22 mouse cellular contexts compared by ENCODE assay signal in the genomic region with DNA sequence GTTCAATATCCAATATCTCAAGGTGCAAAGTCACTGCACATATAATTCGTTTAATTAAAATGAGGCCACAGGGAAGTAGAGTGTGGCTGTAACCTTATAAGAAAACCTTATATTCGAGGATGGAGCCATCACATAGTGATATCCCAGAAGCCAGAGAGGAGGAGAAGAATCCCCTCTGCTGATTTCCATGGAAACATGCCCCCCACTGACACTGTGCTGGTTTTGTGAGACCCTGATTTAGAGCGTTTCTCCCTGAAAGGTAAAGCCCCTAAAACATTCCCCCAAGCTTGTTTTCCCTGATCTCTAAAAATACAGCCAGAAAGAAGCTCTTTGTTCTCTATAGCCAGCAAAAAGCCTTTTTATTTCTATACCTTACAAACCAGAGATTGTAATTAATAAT. TPM values are rescaled to one million over a fixed set of nuclear protein-coding genes. Genes with fewer than 3 reads are reported as not detected.
DNase-seq lines count a peak whose midpoint lies in the region; ATAC-seq lines count a peak whose summit lies in the region.
"Had no signal": no experiment of that assay in that cellular context is flagged by ENCODE, and none has a peak within 500 bp of the region (broad histone marks: within the 10 kb centered on the region; RNA-seq: fewer than 3 reads in every experiment).

No protein-coding gene starts in this region.

- no peaks in the 10 kb centered on the region for H3K27me3 ChIP-seq in intestine, embryonic 14.5 days (replicated peaks; ENCODE audit: control insufficient read depth, insufficient read depth, low read length)
- H3K27me3 ChIP-seq in intestine, embryonic 16.5 days (replicated peaks; ENCODE audit: control insufficient read depth, insufficient read depth, low read length), result no peaks in the 10 kb centered on the region
- no peaks in the 10 kb centered on the region for H3K27me3 ChIP-seq in midbrain, embryonic 15.5 days (replicated peaks)
- peaks cover 9% of the 10 kb centered on the region; the same call in 1 of the 2 replicates for H3K27me3 ChIP-seq in midbrain, embryonic 10.5 days (ENCODE audit: low read depth, poor library complexity, severe bottlenecking)
- H3K27me3 ChIP-seq: heart, embryonic 12.5 days had no signal

- no peak overlapping the region for H3K9ac ChIP-seq in intestine, embryonic 14.5 days (ENCODE audit: low read length)
- H3K9ac ChIP-seq in intestine, embryonic 16.5 days (ENCODE audit: low read depth, low read length), result no peak overlapping the region
- H3K9ac ChIP-seq in midbrain, embryonic 15.5 days, result no peak overlapping the region
- H3K9ac ChIP-seq: embryonic facial prominence, embryonic 15.5 days; heart, embryonic 12.5 days; hindbrain, embryonic 14.5 days had no signal

- H3K4me3 ChIP-seq in intestine, embryonic 14.5 days (ENCODE audit: low read depth, low read length), result no peak overlapping the region
- no peak overlapping the region for H3K4me3 ChIP-seq in intestine, embryonic 16.5 days (ENCODE audit: low read length)
- no peak overlapping the region for H3K4me3 ChIP-seq in midbrain, embryonic 15.5 days
- H3K4me3 ChIP-seq in midbrain, embryonic 10.5 days, result no peak overlapping the region
- H3K4me3 ChIP-seq: embryonic facial prominence, embryonic 15.5 days; erythroblast, embryonic 14.5 days; forebrain, embryonic 10.5 days; gastrocnemius, adult 2 months; heart, embryonic 12.5 days had no signal

- no peaks in the 10 kb centered on the region for H3K9me3 ChIP-seq in intestine, embryonic 14.5 days (ENCODE audit: control insufficient read depth, low read length)
- no peaks in the 10 kb centered on the region for H3K9me3 ChIP-seq in intestine, embryonic 16.5 days (ENCODE audit: control insufficient read depth, low read length)
- no peaks in the 10 kb centered on the region for H3K9me3 ChIP-seq in midbrain, embryonic 15.5 days
- H3K9me3 ChIP-seq in midbrain, embryonic 10.5 days (replicated peaks), result no peaks in the 10 kb centered on the region
- H3K9me3 ChIP-seq: embryonic facial prominence, embryonic 15.5 days; forebrain, embryonic 10.5 days; heart, embryonic 12.5 days had no signal

- peak; percentile 30 to 37 for DNase-seq in cerebellum, postnatal 14 days
- DNase-seq in cerebellum, adult 11-12 months, result no peak
- DNase-seq in intestine, embryonic 14.5 days (ENCODE audit: low spot score), result no peak
- DNase-seq in midbrain, embryonic 10.5 days (ENCODE audit: low spot score), result no peak
- DNase-seq in c-Kit-positive CD71-positive TER-119-positive erythroid progenitor cells, embryonic 14.5 days (ENCODE audit: low spot score), result no peak
- DNase-seq in thymus, postnatal 14 days, result no peak
- DNase-seq: adrenal gland, adult 2 months; adrenal gland, postnatal 25 days; cerebellum, adult 11 months; cerebellum, adult 9-11 months; embryo, embryonic 11 days; gastrocnemius, adult 2 months; gastrocnemius, postnatal 25 days had no signal

- 0 out of 2 replicates have a peak overlapping the region, but pooled peaks have one; percentile 8 for H3K4me2 ChIP-seq in intestine, embryonic 14.5 days (ENCODE audit: low read length)
- H3K4me2 ChIP-seq in intestine, embryonic 16.5 days (ENCODE audit: low read depth, low read length), result no peak overlapping the region
- H3K4me2 ChIP-seq in midbrain, embryonic 15.5 days, result no peak overlapping the region
- H3K4me2 ChIP-seq: embryonic facial prominence, embryonic 15.5 days; hindbrain, embryonic 14.5 days had no signal

- no peak overlapping the region for H3K27ac ChIP-seq in intestine, embryonic 14.5 days (ENCODE audit: low read depth)
- no peak overlapping the region for H3K27ac ChIP-seq in intestine, embryonic 16.5 days (ENCODE audit: low read length)
- H3K27ac ChIP-seq in midbrain, embryonic 15.5 days, result no peak overlapping the region
- H3K27ac ChIP-seq in midbrain, embryonic 10.5 days (replicated peaks), result no peak overlapping the region
- H3K27ac ChIP-seq: embryonic facial prominence, embryonic 15.5 days; forebrain, embryonic 10.5 days; gastrocnemius, adult 2 months; hindbrain, embryonic 14.5 days had no signal

- no peak for ATAC-seq in intestine, embryonic 14.5 days (replicated peaks; ENCODE audit: low FRiP score, low TSS enrichment, low read depth)
- no peak for ATAC-seq in intestine, embryonic 16.5 days
- 0 out of 2 replicates have a peak, but pooled peaks have one; percentile 26 for ATAC-seq in midbrain, embryonic 15.5 days (replicated peaks)
- ATAC-seq: forebrain, embryonic 14.5 days; inflammation-experienced regulatory T-cells, adult 6 months had no signal

- H3K4me1 ChIP-seq in intestine, embryonic 14.5 days (replicated peaks; ENCODE audit: control insufficient read depth, insufficient read depth, low read length), result no peaks in the 10 kb centered on the region
- no peaks in the 10 kb centered on the region for H3K4me1 ChIP-seq in intestine, embryonic 16.5 days (ENCODE audit: control insufficient read depth, insufficient read depth, low read length)
- H3K4me1 ChIP-seq in midbrain, embryonic 15.5 days, result peaks cover 10% of the 10 kb centered on the region
- H3K4me1 ChIP-seq in midbrain, embryonic 10.5 days, result peaks cover 7% of the 10 kb centered on the region; the same call in 1 of the 2 replicates

- H3K36me3 ChIP-seq in intestine, embryonic 14.5 days (ENCODE audit: control insufficient read depth, insufficient read depth, low read length), result no peaks in the 10 kb centered on the region
- H3K36me3 ChIP-seq in intestine, embryonic 16.5 days (ENCODE audit: control insufficient read depth, insufficient read depth, low read length), result no peaks in the 10 kb centered on the region
- no peaks in the 10 kb centered on the region for H3K36me3 ChIP-seq in midbrain, embryonic 15.5 days (replicated peaks)
- H3K36me3 ChIP-seq in midbrain, embryonic 10.5 days, result no peaks in the 10 kb centered on the region
- H3K36me3 ChIP-seq: embryonic facial prominence, embryonic 15.5 days; forebrain, embryonic 10.5 days; heart, embryonic 12.5 days had no signal

- WGBS in intestine, embryonic 14.5 days, result 42% methylated on average over 3 of the region's 3 CpGs
- 50% methylated on average over 3 of the region's 3 CpGs for WGBS in intestine, embryonic 16.5 days
- WGBS in midbrain, embryonic 15.5 days, result 33% methylated on average over 3 of the region's 3 CpGs
- 46% methylated on average over 3 of the region's 3 CpGs for WGBS in midbrain, embryonic 10.5 days

RNA-seq across cellular contexts. Expression of a gene that starts 9.8 kb away (rescaled TPM):
- 19.6 and 21.7 TPM in 2 replicates for polyA plus RNA-seq in intestine, embryonic 14.5 days (2014; fragmentation: Nextera tagmentation; extraction: Ambion mirVana)
- polyA plus RNA-seq in intestine, embryonic 16.5 days (2015; fragmentation: Nextera tagmentation; extraction: Ambion mirVana), result 6.4 and 6.6 TPM in 2 replicates
- 9.2 TPM in 2 replicates for polyA plus RNA-seq in midbrain, embryonic 15.5 days (2015; fragmentation: Nextera tagmentation; extraction: Ambion mirVana)
- polyA plus RNA-seq in midbrain, embryonic 10.5 days (2016; fragmentation: Nextera tagmentation; extraction: Ambion mirVana), result 7.1 and 8.5 TPM in 2 replicates
- polyA plus RNA-seq: erythroblast, embryonic 14.5 days had no signal

RNA-seq across cellular contexts. Expression of a gene that starts 14.6 kb away (rescaled TPM):
- polyA plus RNA-seq in intestine, embryonic 14.5 days (2014; fragmentation: Nextera tagmentation; extraction: Ambion mirVana), result 2.6 and 91.2 TPM in 2 replicates
- polyA plus RNA-seq in intestine, embryonic 16.5 days (2015; fragmentation: Nextera tagmentation; extraction: Ambion mirVana), result 42.5 and 46.6 TPM in 2 replicates
- polyA plus RNA-seq in midbrain, embryonic 15.5 days (2015; fragmentation: Nextera tagmentation; extraction: Ambion mirVana), result 11.0 and 14.8 TPM in 2 replicates
- 2.9 and 4.0 TPM in 2 replicates for polyA plus RNA-seq in midbrain, embryonic 10.5 days (2016; fragmentation: Nextera tagmentation; extraction: Ambion mirVana)
- polyA plus RNA-seq: erythroblast, embryonic 14.5 days had no signal

RNA-seq across cellular contexts. Expression of a gene that starts 58.7 kb away (rescaled TPM):
- polyA plus RNA-seq in intestine, embryonic 14.5 days (2014; fragmentation: Nextera tagmentation; extraction: Ambion mirVana), result 12.8 and 13.9 TPM in 2 replicates
- 6.3 and 7.1 TPM in 2 replicates for polyA plus RNA-seq in intestine, embryonic 16.5 days (2015; fragmentation: Nextera tagmentation; extraction: Ambion mirVana)
- polyA plus RNA-seq in midbrain, embryonic 15.5 days (2015; fragmentation: Nextera tagmentation; extraction: Ambion mirVana), result 13.2 and 13.3 TPM in 2 replicates
- 14.0 and 14.1 TPM in 2 replicates for polyA plus RNA-seq in midbrain, embryonic 10.5 days (2016; fragmentation: Nextera tagmentation; extraction: Ambion mirVana)

Comparison
In these comparisons a context has a peak if more than half of its experiments do, and no peak if none do; other contexts are left out.
1. DNase-seq: peak in cerebellum, postnatal 14 days (2 of 2); none in cerebellum, adult 11-12 months (single experiment), intestine, embryonic 14.5 days (single experiment), midbrain, embryonic 10.5 days (single experiment), c-Kit-positive CD71-positive TER-119-positive erythroid progenitor cells, embryonic 14.5 days (single experiment) and thymus, postnatal 14 days (single experiment).